Mouse (Mus musculus): ENCODE data around the gene Npas2.

- no peak for TF ChIP-seq CTCF (IDR thresholded peaks at IDR 0.05; ENCODE audit: low read depth, low read length)
- TF ChIP-seq POLR2A (IDR thresholded peaks at IDR 0.05; ENCODE audit: insufficient read depth, low read length) = no peak
These were observed 58.1 kb downstream of the Npas2 start for GRCm38 (mm10) chr1:39251679-39252078.

All from ES-Bruce4 (cell line).